Mouse (Mus musculus) c-Kit-positive CD71-positive TER-119-negative erythroid progenitor cells, embryonic 14.5 days (primary cell): ENCODE measurements at regions not wholly inside any gene's neighbourhood (a gene's known extent, or its start where the extent isn't known, plus 50 kb on each side); places are given as distances from the start of the nearest gene placed in this dataset.

ENCODE experiments used
- DNase-seq: peaks from one replicate; pipeline ENCODE4 v3.0.0-alpha.2; 2013; ENCODE audit warnings: low read depth

DNA sequence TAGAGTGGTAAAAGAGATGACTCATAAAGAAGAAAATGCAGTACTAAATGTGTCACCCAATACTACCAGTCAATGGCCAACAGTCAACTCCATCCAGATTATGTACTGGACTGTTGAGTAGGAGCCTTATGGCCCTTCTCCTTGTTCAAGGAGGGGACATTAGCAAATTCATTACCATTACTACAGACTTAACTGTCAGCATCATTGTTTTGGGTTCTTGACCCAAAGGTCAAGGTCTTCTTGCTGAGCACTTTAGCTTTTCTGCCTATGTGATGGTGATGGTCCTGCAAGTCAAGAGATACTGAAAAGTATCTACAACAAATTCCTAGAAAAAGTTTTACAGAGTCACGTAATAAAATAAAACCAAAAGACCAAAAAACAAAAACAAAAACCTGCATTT is 1251.4 kb downstream of the Gm37988 start:
- no peak for DNase-seq

DNA sequence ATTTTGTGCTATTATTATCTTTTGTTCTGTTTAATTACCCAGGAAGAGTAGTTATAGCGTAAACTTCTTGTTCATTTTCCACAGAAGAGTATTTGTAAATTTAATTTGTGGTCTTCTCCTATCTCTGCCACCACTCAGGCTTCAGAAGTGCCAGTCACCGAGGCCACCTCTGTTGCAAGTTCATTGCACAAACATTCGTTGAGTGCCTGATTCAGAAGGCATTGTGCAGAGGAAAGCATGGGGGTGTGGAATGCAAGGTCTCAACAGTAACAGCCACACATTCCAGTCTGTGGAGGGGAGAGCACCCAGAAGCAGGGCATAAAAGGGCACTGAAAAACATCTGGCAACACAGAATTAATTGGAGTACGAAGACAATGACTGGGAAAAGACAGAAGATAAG is 1268.9 kb downstream of the Gm37988 start:
- DNase-seq = no peak

DNA sequence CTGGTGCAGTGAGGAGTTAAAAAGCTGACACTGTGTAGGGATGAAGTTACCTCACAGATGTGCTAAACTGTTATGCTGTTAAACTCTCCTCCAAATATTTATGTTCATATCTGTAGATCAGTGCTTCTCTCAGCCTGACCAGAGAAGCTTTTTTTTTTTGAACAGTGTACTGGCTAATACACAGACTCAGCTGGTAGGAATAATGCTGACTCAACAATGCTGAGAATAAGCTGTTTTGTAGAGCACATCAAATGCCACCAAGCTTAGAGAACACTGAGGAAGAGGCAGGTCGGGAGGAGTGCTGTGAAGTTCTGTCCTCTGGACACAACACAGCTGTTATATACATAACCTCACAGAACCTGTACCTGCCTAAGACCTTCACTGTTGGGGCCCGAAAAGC is 1274.2 kb downstream of the Gm37988 start:
- no peak for DNase-seq

DNA sequence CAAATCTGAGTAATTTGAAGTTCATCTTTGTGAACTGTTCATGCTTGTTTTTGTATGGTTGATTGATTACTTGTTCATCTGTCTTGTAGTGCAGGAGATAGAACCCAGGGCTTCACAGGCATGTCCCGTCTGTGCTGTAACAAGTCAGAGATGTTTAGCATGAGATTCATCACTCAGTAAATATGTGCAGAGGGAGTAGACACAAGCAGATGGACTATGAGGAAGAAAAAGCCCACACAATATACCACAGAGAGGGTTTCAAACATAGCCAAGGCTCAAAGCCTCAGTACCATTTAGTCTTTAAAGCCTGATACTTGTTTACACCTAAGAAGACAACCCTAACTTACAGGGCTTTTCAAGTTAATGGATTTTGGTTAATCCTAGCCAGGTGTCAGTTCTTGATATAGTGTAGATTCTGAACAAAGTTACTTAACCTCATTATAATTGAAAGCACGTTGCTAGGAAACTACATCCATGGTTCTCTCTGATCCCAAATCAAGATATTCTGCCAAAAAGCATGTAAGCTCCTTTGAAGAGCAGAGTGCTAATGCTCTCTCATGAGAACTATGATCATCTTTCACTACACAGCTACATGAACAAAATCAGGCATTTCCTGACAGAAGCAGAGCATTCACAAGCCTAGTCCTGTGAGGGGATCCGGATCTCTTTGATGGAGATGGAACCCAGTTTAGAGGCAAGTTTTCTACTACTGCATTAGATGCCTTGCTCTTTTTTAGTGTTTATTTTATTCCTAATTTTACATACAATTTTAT is 1286.7 kb downstream of the Gm37988 start:
- no peak for DNase-seq

GRCm38 (mm10) chr1:6117557-6117956 is 1309.9 kb downstream of the Gm37988 start:
- DNase-seq = no peak

GRCm38 (mm10) chr1:6135066-6135465 is 1327.4 kb downstream of the Gm37988 start:
- no peak for DNase-seq

DNA sequence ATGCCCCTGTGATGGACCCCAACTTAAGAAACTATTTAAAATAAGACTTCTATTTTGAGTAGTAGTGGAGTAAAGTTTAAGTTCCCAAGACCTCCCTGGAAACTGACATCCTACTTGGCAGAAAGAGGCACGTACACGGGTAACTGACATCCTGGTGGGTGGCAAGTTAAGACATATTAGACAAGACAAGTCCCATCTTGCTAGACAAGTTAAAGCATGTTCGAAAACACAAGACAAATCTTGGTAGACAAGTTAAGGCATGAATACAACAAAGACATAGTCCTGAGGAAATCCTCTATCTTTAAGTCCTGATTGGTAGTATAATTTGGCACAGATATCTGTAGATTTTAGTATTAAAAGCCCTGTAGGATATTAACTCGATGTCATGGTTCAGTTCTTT is 1332.6 kb downstream of the Gm37988 start:
- DNase-seq = no peak

DNA sequence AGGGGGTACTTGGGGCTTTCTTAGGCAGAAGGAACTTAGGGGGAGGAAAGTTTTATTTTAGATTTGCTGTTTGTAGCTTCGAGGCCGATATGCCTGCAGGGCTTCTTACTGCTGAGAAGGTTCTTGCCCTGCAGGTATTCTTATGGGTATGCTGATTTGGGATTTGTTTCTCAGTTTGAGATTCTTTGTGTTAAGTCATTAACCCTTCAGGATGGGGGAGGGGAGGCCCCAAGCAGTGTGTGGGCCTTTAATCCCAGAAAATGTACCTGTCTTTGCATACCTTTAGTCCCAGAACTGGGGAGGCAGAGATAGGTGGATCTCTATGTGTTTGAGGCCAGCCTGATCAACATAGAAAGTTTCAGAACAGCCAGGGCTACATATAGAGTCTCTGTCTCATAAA is 1335.1 kb downstream of the Gm37988 start:
- no peak for DNase-seq

DNA sequence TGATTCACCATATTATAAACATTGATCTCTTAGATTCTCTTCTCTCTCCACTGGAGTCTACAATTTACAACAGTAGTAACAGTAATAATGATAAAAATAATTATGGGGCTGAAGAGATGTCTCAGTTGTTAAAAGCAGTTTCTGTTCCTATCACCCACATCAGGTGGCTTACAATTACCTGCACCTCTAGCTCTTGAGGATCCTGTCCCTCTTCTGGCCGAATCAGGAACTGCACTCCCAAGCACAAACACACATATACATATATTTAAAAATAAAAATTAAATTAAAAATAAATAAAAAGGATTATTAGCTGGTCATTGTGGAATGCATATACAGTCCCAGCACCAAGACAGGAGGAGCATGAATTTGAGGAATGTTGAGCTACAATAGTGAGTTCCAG is 1336.2 kb downstream of the Gm37988 start:
- DNase-seq = peak; percentile 7

DNA sequence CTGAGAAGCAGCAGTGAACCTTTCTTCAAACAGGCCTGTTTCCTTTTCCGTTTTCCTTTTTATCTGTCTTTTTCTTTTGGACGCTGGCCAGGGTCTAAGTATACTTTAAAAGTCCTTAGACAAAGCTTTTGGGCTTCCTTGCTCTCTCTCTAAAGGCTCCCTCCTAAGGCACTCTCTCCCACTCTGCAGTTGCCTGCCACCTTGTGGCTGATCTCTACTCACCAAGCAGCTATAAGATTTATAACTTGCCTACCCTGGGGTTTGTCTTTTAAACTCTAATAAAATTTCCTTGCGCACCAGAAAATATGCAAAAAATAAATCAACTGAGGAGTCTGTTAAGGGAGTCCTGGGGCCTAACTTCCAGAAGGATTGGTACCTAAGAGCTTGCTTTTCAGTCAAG is 1344.7 kb downstream of the Gm37988 start:
- no peak for DNase-seq
